Mouse (Mus musculus): ENCODE measurements around the gene Epha5. TPM values are rescaled to one million over a fixed set of nuclear protein-coding genes. Genes with fewer than 3 reads are reported as not detected.

The Epha5 gene
- total RNA-seq, 2 experiments from 2014 or later = 6.2 to 8.1 TPM

- DNase-seq (ENCODE audit: low spot score in 2 of 2) = no peak
Measured at GRCm38 (mm10) chr5:84313619-84314018, 103.6 kb downstream of the Epha5 start.

GRCm38 (mm10) chr5:84298878-84299736 lies 118.1 kb downstream of the Epha5 start:
- no peak for DNase-seq (ENCODE audit: low spot score in 2 of 2)

GRCm38 (mm10) chr5:84289429-84289977 lies 127.7 kb downstream of the Epha5 start:
- no peak for DNase-seq (ENCODE audit: low spot score in 2 of 2)

- DNase-seq (ENCODE audit: low spot score in 2 of 2) = no peak
Measured at GRCm38 (mm10) chr5:84281290-84282017, 135.7 kb downstream of the Epha5 start.

GRCm38 (mm10) chr5:84276996-84277395 lies 140.2 kb downstream of the Epha5 start:
- DNase-seq (ENCODE audit: low spot score in 2 of 2) = no peak

- DNase-seq (ENCODE audit: low spot score in 2 of 2) = no peak
Measured at GRCm38 (mm10) chr5:84265407-84265806, 151.8 kb downstream of the Epha5 start.

GRCm38 (mm10) chr5:84263999-84264398 lies 153.2 kb downstream of the Epha5 start:
- DNase-seq (ENCODE audit: low spot score in 2 of 2) = no peak

- no peak for DNase-seq (ENCODE audit: low spot score in 2 of 2)
Measured at GRCm38 (mm10) chr5:84229971-84230370, 187.2 kb downstream of the Epha5 start.

- DNase-seq (ENCODE audit: low spot score in 2 of 2) = no peak
Measured at GRCm38 (mm10) chr5:84208609-84209008, 208.6 kb downstream of the Epha5 start.

- no peak for DNase-seq (ENCODE audit: low spot score in 2 of 2)
Measured at GRCm38 (mm10) chr5:84193348-84193747, 223.8 kb downstream of the Epha5 start.

- DNase-seq (ENCODE audit: low spot score in 2 of 2) = no peak
Measured at GRCm38 (mm10) chr5:84184189-84184588, 233.0 kb downstream of the Epha5 start.

GRCm38 (mm10) chr5:84153095-84153494 lies 264.1 kb downstream of the Epha5 start:
- DNase-seq (ENCODE audit: low spot score in 2 of 2) = no peak

GRCm38 (mm10) chr5:84142138-84142537 lies 275.0 kb downstream of the Epha5 start:
- no peak for DNase-seq (ENCODE audit: low spot score in 2 of 2)

- DNase-seq (ENCODE audit: low spot score in 2 of 2) = no peak
Measured at GRCm38 (mm10) chr5:84095947-84096346, 321.2 kb downstream of the Epha5 start.

GRCm38 (mm10) chr5:84081321-84081720 lies 335.9 kb downstream of the Epha5 start:
- no peak for DNase-seq (ENCODE audit: low spot score in 2 of 2)

GRCm38 (mm10) chr5:84070976-84071375 lies 346.2 kb downstream of the Epha5 start:
- DNase-seq (ENCODE audit: low spot score in 2 of 2) = no peak

GRCm38 (mm10) chr5:84053880-84054279 lies 363.3 kb downstream of the Epha5 start:
- DNase-seq (ENCODE audit: low spot score in 2 of 2) = no peak

GRCm38 (mm10) chr5:84037250-84037963 lies 379.8 kb downstream of the Epha5 start:
- DNase-seq (ENCODE audit: low spot score in 2 of 2) = no peak
